Mouse (Mus musculus): ENCODE data around the gene Dbn1.

DNA sequence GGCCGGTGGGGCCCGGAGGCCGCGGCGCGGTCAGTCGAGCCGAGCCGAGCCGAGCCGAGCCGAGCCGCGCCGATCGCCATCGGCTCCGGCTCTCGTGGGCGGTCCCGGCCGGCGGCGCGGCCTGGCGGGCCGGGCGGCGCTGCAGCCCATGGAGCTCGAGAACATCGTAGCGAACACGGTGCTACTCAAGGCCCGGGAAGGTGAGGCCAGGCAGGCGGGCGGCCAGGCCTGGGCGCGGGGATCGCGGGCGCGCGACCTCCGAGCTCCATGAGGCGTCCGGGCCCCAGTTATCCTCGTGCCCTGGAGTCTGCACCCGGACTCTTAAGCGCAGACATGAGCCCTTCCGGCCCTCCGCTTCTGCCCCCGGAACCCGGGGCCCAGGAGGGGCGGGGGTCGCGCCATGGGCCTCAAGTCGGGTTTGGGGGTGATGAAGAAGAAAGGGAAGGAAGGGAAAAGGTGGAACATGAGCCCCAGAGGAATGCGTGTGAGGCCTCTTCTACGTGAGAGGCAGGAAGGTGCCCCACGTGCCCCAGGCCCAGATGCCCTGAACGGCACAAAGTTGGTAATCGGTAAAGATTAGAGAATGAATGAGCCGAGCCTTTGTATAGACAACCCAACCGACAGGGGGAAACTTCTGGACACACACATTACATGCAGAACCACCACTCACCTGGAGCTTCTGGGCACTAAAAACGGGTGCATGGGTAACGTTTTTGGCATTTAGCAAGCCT lies 42.4 kb downstream of the Dbn1 start:
- TF ChIP-seq CTCF (IDR thresholded peaks at IDR 0.05; ENCODE audit: insufficient read depth, low read length), result no peak
- TF ChIP-seq POLR2A (IDR thresholded peaks at IDR 0.05; ENCODE audit: borderline replicate concordance, extremely low read depth, low read depth, low read length), result no peak

Measured in lung, adult 2 months (tissue).